Mouse (Mus musculus) liver, embryonic 13.5 days (tissue): ENCODE results near the gene Pls1. TPM values are rescaled to one million over a fixed set of nuclear protein-coding genes. Genes with fewer than 3 reads are reported as not detected.
A peak's percentile ranks its signal among the peaks of the same experiment; 100 is the strongest.

Source experiments
- ATAC-seq: fragments of 200-750 bp; cut with Nextera tagmentation; 2 replicates; pipeline ENCODE4 v1.8.0; 2017; ENCODE audit warnings: low read depth, mild to moderate bottlenecking, moderate number of reproducible peaks, moderate library complexity
- DNase-seq: peaks from one replicate; pipeline ENCODE4 v3.0.0; 2022
- H3K27ac ChIP-seq: fragments of 300-500 bp; sonication (generic); 2 replicates; pipeline ENCODE4 v1.5.1; 2015; ENCODE audit warnings: moderate library complexity, mild to moderate bottlenecking, inconsistent platforms
- H3K27me3 ChIP-seq: fragments of 300-500 bp; sonication (generic); 2 replicates; pipeline ENCODE4 v1.6.1; 2015; ENCODE audit warnings: mild to moderate bottlenecking, inconsistent platforms
- H3K36me3 ChIP-seq: fragments of 300-500 bp; sonication (generic); 2 replicates; pipeline ENCODE4 v1.6.1; 2015; ENCODE audit warnings: mild to moderate bottlenecking, inconsistent platforms
- H3K4me1 ChIP-seq: fragments of 300-500 bp; sonication (generic); replicated peaks from 2 replicates; pipeline ENCODE4 v1.6.1; 2015; ENCODE audit warnings: inconsistent platforms
- H3K4me2 ChIP-seq: fragments of 300-500 bp; sonication (generic); 2 replicates; pipeline ENCODE4 v1.6.1; 2015; ENCODE audit warnings: inconsistent platforms, mild to moderate bottlenecking, moderate library complexity
- H3K4me3 ChIP-seq: fragments of 300-500 bp; sonication (generic); replicated peaks from 2 replicates; pipeline ENCODE4 v1.5.1; 2015; ENCODE audit warnings: mild to moderate bottlenecking, inconsistent platforms
- H3K9ac ChIP-seq: fragments of 300-500 bp; sonication (generic); 2 replicates; pipeline ENCODE4 v1.6.1; 2015; ENCODE audit warnings: mild to moderate bottlenecking, inconsistent platforms
- H3K9me3 ChIP-seq: fragments of 300-500 bp; sonication (generic); replicated peaks from 2 replicates; pipeline ENCODE4 v1.6.1; 2016; ENCODE audit warnings: inconsistent platforms
- WGBS: fragments of 180-500 bp; shearing (Covaris S2); methylation state at CpG from one replicate; pipeline ENCODE4 v1.1.7; 2015; ENCODE audit not compliant: insufficient replicate concordance; 5-methylcytosine and 5-hydroxymethylcytosine counted together
- polyA plus RNA-seq: library from polyadenylated mRNA; unstranded; fragments of >200 nt; fragmentation: Nextera tagmentation; extraction: Ambion mirVana; gene quantifications from 2 replicates; pipeline ENCODE4 v1.2.1, GENCODE M21; 2015

Gene Pls1
- 9.6 and 11.8 TPM in 2 replicates for polyA plus RNA-seq

GRCm38 (mm10) chr9:95844825-95845460 lies at the start of gene Pls1:
Gene Pls1, minus strand, starts transcription at chr9:95845311.
- ATAC-seq (peak; percentile 55), DNase-seq (peak; percentile 50)
- Histone ChIP-seq H3K4me1 (peaks cover 4% of the 10 kb centered on the region; the same call in 1 of the 2 replicates), H3K4me3 (peak within 1 kb of the TSS; percentile 61), H3K9ac (peak within 1 kb of the TSS; percentile 53), H3K27me3 (peaks cover 38% of the 10 kb centered on the region), H3K9me3 (no peaks in the 10 kb centered on the region), H3K4me2 (peak within 1 kb of the TSS; percentile 72), H3K36me3 (no peaks in the 10 kb centered on the region), H3K27ac (no peak within 1 kb of the TSS)
- WGBS = under 1% methylated on average over 46 of the region's 46 CpGs

GRCm38 (mm10) chr9:95882751-95883150 lies 37.6 kb upstream of the Pls1 start:
- DNase-seq = no peak
- Histone ChIP-seq H3K9me3 (no peaks in the 10 kb centered on the region), H3K4me3 (no peak overlapping the region), H3K36me3 (peaks cover 24% of the 10 kb centered on the region), H3K27ac (no peak overlapping the region), H3K27me3 (no peaks in the 10 kb centered on the region), H3K4me2 (no peak overlapping the region), H3K4me1 (no peaks in the 10 kb centered on the region), H3K9ac (no peak overlapping the region)
- ATAC-seq = no peak
- 79% methylated on average over 2 of the region's 2 CpGs for WGBS

GRCm38 (mm10) chr9:95878246-95878645 lies 33.1 kb upstream of the Pls1 start:
- H3K4me2 ChIP-seq = no peak overlapping the region
- no peaks in the 10 kb centered on the region for H3K9me3 ChIP-seq
- 74% methylated on average over 5 of the region's 5 CpGs for WGBS
- ATAC-seq = no peak
- no peak for DNase-seq
- no peak overlapping the region for H3K4me3 ChIP-seq
- H3K9ac ChIP-seq = no peak overlapping the region
- peaks cover 19% of the 10 kb centered on the region for H3K36me3 ChIP-seq
- no peak overlapping the region for H3K27ac ChIP-seq
- H3K4me1 ChIP-seq = no peaks in the 10 kb centered on the region
- no peaks in the 10 kb centered on the region for H3K27me3 ChIP-seq

GRCm38 (mm10) chr9:95858027-95858570 lies 13.0 kb upstream of the Pls1 start:
- H3K9me3 ChIP-seq = no peaks in the 10 kb centered on the region
- WGBS = under 1% methylated on average over 31 of the region's 31 CpGs
- peaks cover under 1% of the 10 kb centered on the region; the same call in 1 of the 2 replicates for H3K36me3 ChIP-seq
- ATAC-seq (peak; percentile 13; the same call in 1 of the 2 replicates), DNase-seq (peak; percentile 47)
- peak overlapping the region; percentile 89 for H3K4me3 ChIP-seq
- peaks cover 15% of the 10 kb centered on the region for H3K4me1 ChIP-seq
- H3K4me2 ChIP-seq = peak overlapping the region; percentile 93
- H3K27me3 ChIP-seq = no peaks in the 10 kb centered on the region
- peak overlapping the region; percentile 81 for H3K9ac ChIP-seq
- peak overlapping the region; percentile 69 for H3K27ac ChIP-seq

GRCm38 (mm10) chr9:95857414-95858026 lies 12.4 kb upstream of the Pls1 start, which contains the start of gene Atr:
Gene Atr, plus strand, starts transcription at chr9:95857597.
- ATAC-seq = peak; percentile 92
- Histone ChIP-seq H3K4me3 (peak within 1 kb of the TSS; percentile 89), H3K36me3 (no peaks in the 10 kb centered on the region), H3K4me1 (peaks cover 15% of the 10 kb centered on the region), H3K9me3 (no peaks in the 10 kb centered on the region), H3K9ac (peak within 1 kb of the TSS; percentile 81), H3K4me2 (peak within 1 kb of the TSS; percentile 93), H3K27ac (peak within 1 kb of the TSS; percentile 69), H3K27me3 (no peaks in the 10 kb centered on the region)
- WGBS = under 1% methylated on average over 59 of the region's 69 CpGs
- peak; percentile 92 for DNase-seq

GRCm38 (mm10) chr9:95856004-95856403 lies 10.9 kb upstream of the Pls1 start:
- WGBS = 80% methylated on average over 4 of the region's 4 CpGs
- no peak overlapping the region for H3K4me3 ChIP-seq
- H3K4me2 ChIP-seq = no peak overlapping the region
- H3K9ac ChIP-seq = no peak overlapping the region
- ATAC-seq = no peak
- no peak overlapping the region for H3K27ac ChIP-seq
- no peaks in the 10 kb centered on the region for H3K9me3 ChIP-seq
- no peaks in the 10 kb centered on the region for H3K27me3 ChIP-seq
- no peaks in the 10 kb centered on the region for H3K36me3 ChIP-seq
- DNase-seq = no peak
- peaks cover 15% of the 10 kb centered on the region for H3K4me1 ChIP-seq

GRCm38 (mm10) chr9:95854891-95855290 lies 9.8 kb upstream of the Pls1 start:
- Histone ChIP-seq H3K27me3 (no peaks in the 10 kb centered on the region), H3K9ac (no peak overlapping the region), H3K27ac (no peak overlapping the region), H3K4me3 (no peak overlapping the region), H3K36me3 (no peaks in the 10 kb centered on the region), H3K9me3 (no peaks in the 10 kb centered on the region), H3K4me1 (peaks cover 15% of the 10 kb centered on the region), H3K4me2 (no peak overlapping the region)
- ATAC-seq = no peak
- 51% methylated on average over 2 of the region's 2 CpGs for WGBS
- DNase-seq = no peak

- Histone ChIP-seq H3K4me2 (no peak overlapping the region), H3K9me3 (no peaks in the 10 kb centered on the region), H3K9ac (no peak overlapping the region), H3K4me1 (peaks cover 11% of the 10 kb centered on the region), H3K27ac (no peak overlapping the region), H3K4me3 (no peak overlapping the region), H3K27me3 (no peaks in the 10 kb centered on the region), H3K36me3 (no peaks in the 10 kb centered on the region)
- DNase-seq = peak; percentile 52
- ATAC-seq = no peak
- WGBS = 25% methylated on average over 4 of the region's 4 CpGs
Measured at GRCm38 (mm10) chr9:95852896-95853295, 7.8 kb upstream of the Pls1 start.

- H3K4me1 ChIP-seq = peaks cover 5% of the 10 kb centered on the region
- H3K9ac ChIP-seq = no peak overlapping the region
- no peaks in the 10 kb centered on the region for H3K36me3 ChIP-seq
- no peak overlapping the region for H3K4me2 ChIP-seq
- no peaks in the 10 kb centered on the region for H3K9me3 ChIP-seq
- ATAC-seq (no peak), DNase-seq (no peak)
- H3K4me3 ChIP-seq = no peak overlapping the region
- no peak overlapping the region for H3K27ac ChIP-seq
- whole genome bisulfite sequencing = 69% methylated on average over 11 of the region's 11 CpGs
- peaks cover under 1% of the 10 kb centered on the region; the same call in 1 of the 2 replicates for H3K27me3 ChIP-seq
Measured at GRCm38 (mm10) chr9:95851671-95852070, 6.6 kb upstream of the Pls1 start.

- H3K36me3 ChIP-seq = no peaks in the 10 kb centered on the region
- ATAC-seq (peak; percentile 57; the same call in 1 of the 2 replicates), DNase-seq (no peak)
- no peaks in the 10 kb centered on the region for H3K9me3 ChIP-seq
- no peak overlapping the region for H3K9ac ChIP-seq
- 54% methylated on average over 4 of the region's 4 CpGs for WGBS
- H3K4me2 ChIP-seq = peak overlapping the region; percentile 72; the same call in 1 of the 2 replicates
- peaks cover 38% of the 10 kb centered on the region for H3K27me3 ChIP-seq
- peaks cover 4% of the 10 kb centered on the region; the same call in 1 of the 2 replicates for H3K4me1 ChIP-seq
- H3K4me3 ChIP-seq = no peak overlapping the region
- no peak overlapping the region for H3K27ac ChIP-seq
Measured at GRCm38 (mm10) chr9:95845711-95846110, 600 bp upstream of the Pls1 start.

- no peak overlapping the region for H3K9ac ChIP-seq
- no peak for ATAC-seq
Measured at GRCm38 (mm10) chr9:95839424-95839823, 5.7 kb downstream of the Pls1 start.

More at GRCm38 (mm10) chr9:95839424-95839823, 5.7 kb downstream of the Pls1 start:
- Histone ChIP-seq H3K27ac (no peak overlapping the region), H3K27me3 (peaks cover 17% of the 10 kb centered on the region), H3K4me1 (no peaks in the 10 kb centered on the region; the same call in 1 of the 2 replicates), H3K36me3 (no peaks in the 10 kb centered on the region), H3K9me3 (no peaks in the 10 kb centered on the region), H3K4me2 (no peak overlapping the region), H3K4me3 (no peak overlapping the region)
- DNase-seq = no peak
- WGBS = 70% methylated on average over 3 of the region's 3 CpGs
